Mouse (Mus musculus): ENCODE measurements around the gene Tmem39a. TPM values are rescaled to one million over a fixed set of nuclear protein-coding genes. Genes with fewer than 3 reads are reported as not detected.

Tmem39a gene
- polyA plus RNA-seq, 1 experiment from 2014 or later = 90.8 TPM

DNA sequence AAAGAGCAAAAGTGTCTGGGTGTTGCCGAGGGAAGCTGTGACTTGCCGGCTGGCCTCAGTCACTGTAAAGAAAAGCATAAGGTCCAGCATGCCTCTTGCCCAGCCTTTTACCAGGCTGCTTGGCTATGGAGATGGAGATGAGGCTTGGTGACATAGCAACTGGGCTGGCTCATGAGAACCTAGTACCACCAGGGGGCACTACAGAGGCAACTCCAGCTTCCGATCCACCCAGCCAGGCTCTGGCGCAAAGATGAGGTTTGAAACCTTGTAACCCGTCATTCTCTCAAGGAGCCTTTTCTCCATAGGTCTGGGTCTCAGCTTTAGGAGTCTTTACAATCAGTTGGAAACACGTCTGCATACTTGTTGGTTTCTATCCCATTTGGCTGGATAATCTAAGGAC lies 60.6 kb downstream of the Tmem39a start:
- ATAC-seq (ENCODE audit: insufficient read depth, low FRiP score, low read depth) = no peak
- WGBS = 22% methylated on average over 6 of the region's 6 CpGs
- Histone ChIP-seq H3K27ac (no peak overlapping the region), H3K36me3 (no peaks in the 10 kb centered on the region), H3K9me3 (no peaks in the 10 kb centered on the region), H3K4me1 (no peaks in the 10 kb centered on the region), H3K4me2 (no peak overlapping the region), H3K4me3 (replicated peaks) (no peak overlapping the region), H3K27me3 (replicated peaks) (no peaks in the 10 kb centered on the region), H3K9ac (no peak overlapping the region)

GRCm38 (mm10) chr16:38620696-38621450 lies 62.4 kb downstream of the Tmem39a start:
- ATAC-seq (ENCODE audit: insufficient read depth, low FRiP score, low read depth) = no peak
- Histone ChIP-seq H3K9ac (no peak overlapping the region), H3K4me2 (no peak overlapping the region), H3K9me3 (no peaks in the 10 kb centered on the region), H3K27me3 (replicated peaks) (no peaks in the 10 kb centered on the region), H3K36me3 (no peaks in the 10 kb centered on the region), H3K4me1 (no peaks in the 10 kb centered on the region), H3K4me3 (replicated peaks) (no peak overlapping the region), H3K27ac (no peak overlapping the region)
- 87% methylated on average over 16 of the region's 16 CpGs for WGBS

DNA sequence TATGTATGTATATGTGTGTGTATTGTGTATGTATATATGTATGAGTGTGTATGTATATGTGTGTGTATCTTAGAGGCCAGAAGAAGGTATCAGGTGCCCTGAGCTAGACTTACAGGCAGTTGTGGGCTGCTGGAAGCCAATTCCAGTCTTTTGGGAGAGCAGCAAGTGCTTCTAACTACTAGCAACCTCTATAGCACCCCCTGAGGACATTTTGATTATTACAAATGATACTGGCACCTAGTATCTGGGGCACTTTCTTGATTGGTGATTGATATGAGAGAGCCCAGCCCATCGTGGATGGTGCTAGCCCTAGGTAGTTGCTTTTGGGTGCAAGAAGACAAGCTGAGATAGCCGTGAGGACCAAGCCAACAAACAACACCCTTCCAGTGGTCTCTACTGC lies 63.8 kb downstream of the Tmem39a start:
- Histone ChIP-seq H3K9me3 (no peaks in the 10 kb centered on the region), H3K27me3 (replicated peaks) (no peaks in the 10 kb centered on the region), H3K4me2 (no peak overlapping the region), H3K36me3 (no peaks in the 10 kb centered on the region), H3K4me3 (replicated peaks) (no peak overlapping the region), H3K4me1 (no peaks in the 10 kb centered on the region), H3K27ac (no peak overlapping the region), H3K9ac (no peak overlapping the region)
- WGBS = 62% methylated on average over 2 of the region's 2 CpGs
- ATAC-seq (ENCODE audit: insufficient read depth, low FRiP score, low read depth) = no peak

DNA sequence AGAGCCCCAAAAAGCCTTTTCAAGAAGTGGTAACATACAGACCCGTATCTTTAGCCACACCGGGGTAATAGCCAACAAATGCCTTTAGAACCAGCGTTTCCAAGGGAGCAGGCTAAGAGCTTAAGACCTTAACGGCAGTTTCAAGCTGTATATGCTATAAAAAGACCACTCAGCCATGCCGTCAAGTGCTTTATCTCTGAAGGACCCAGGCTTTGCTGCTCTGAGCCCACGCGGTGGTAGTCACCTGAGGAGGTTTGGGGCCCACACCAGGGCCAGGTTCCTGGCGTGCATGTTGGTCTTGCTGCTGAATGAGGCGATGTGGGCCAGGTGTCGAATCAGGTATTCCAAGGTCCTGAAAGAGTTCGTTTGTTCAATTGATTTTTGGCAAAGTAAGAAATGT lies 65.8 kb downstream of the Tmem39a start:
- H3K36me3 ChIP-seq = no peaks in the 10 kb centered on the region
- ATAC-seq (ENCODE audit: insufficient read depth, low FRiP score, low read depth) = no peak
- no peaks in the 10 kb centered on the region for H3K27me3 ChIP-seq (replicated peaks)
- H3K4me2 ChIP-seq = no peak overlapping the region
- H3K4me1 ChIP-seq = no peaks in the 10 kb centered on the region
- H3K27ac ChIP-seq = no peak overlapping the region
- WGBS = 68% methylated on average over 11 of the region's 11 CpGs
- no peak overlapping the region for H3K4me3 ChIP-seq (replicated peaks)
- no peaks in the 10 kb centered on the region for H3K9me3 ChIP-seq
- no peak overlapping the region for H3K9ac ChIP-seq

DNA sequence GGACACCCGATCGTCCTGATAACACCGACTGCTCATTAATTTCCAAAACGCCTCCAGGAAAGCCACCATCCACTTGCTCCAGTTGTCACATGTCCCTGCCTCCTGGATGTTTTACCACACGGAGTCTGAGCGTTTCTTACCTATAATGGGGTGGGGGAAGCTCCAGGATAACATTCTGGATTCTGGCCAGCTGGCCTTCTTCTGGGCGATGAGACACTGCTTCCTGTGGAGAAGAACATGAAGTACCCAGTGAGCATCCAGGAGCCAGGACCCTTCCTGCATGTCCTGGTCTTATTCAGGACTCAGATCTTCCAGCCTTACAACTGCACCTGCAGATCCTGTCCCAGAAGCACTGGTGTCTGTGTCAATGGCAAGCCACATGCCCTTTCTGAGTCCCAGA lies 66.9 kb downstream of the Tmem39a start:
- H3K27me3 ChIP-seq (replicated peaks) = no peaks in the 10 kb centered on the region
- H3K4me2 ChIP-seq = no peak overlapping the region
- no peaks in the 10 kb centered on the region for H3K36me3 ChIP-seq
- H3K9me3 ChIP-seq = no peaks in the 10 kb centered on the region
- no peak overlapping the region for H3K9ac ChIP-seq
- 84% methylated on average over 7 of the region's 7 CpGs for WGBS
- H3K27ac ChIP-seq = no peak overlapping the region
- H3K4me3 ChIP-seq (replicated peaks) = no peak overlapping the region
- H3K4me1 ChIP-seq = no peaks in the 10 kb centered on the region
- no peak for ATAC-seq (ENCODE audit: insufficient read depth, low FRiP score, low read depth)

DNA sequence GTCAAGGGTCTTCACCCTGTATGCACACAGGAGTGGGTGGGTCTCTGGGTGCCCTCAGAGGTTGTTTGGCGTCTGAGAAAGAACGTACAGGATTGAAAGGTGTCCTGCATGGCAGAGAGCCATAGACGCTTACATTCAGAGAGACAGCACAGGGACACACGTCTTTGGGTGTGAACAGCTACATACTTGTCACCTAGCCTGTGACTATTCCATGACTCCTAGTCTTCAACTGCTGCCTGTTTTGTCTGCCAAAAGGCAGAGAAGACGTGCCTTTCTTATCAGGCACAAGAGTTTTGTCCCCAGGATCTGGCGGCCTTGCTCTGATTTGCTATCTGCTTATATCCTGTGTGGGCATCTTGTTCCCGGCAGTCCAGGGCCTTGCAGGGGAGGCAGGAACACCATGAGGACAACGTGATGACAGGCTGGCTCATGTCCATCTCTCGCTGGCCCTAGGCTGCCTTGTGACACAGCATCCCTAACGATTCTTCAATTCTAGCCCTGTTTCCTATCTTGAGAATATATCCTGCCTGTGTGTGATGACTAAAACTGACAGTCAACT lies 67.4 kb downstream of the Tmem39a start:
- ATAC-seq (ENCODE audit: insufficient read depth, low FRiP score, low read depth) = no peak
- Histone ChIP-seq H3K9me3 (no peaks in the 10 kb centered on the region), H3K27me3 (replicated peaks) (no peaks in the 10 kb centered on the region), H3K27ac (no peak overlapping the region), H3K4me3 (replicated peaks) (no peak overlapping the region), H3K4me1 (no peaks in the 10 kb centered on the region), H3K36me3 (no peaks in the 10 kb centered on the region), H3K9ac (no peak overlapping the region), H3K4me2 (no peak overlapping the region)
- 72% methylated on average over 10 of the region's 10 CpGs for WGBS

- H3K4me2 ChIP-seq = no peak overlapping the region
- WGBS = 60% methylated on average over 6 of the region's 6 CpGs
- no peaks in the 10 kb centered on the region for H3K36me3 ChIP-seq
- H3K27me3 ChIP-seq (replicated peaks) = no peaks in the 10 kb centered on the region
- no peak overlapping the region for H3K9ac ChIP-seq
- no peak overlapping the region for H3K4me3 ChIP-seq (replicated peaks)
- H3K4me1 ChIP-seq = no peaks in the 10 kb centered on the region
- no peak overlapping the region for H3K27ac ChIP-seq
- no peak for ATAC-seq (ENCODE audit: insufficient read depth, low FRiP score, low read depth)
- H3K9me3 ChIP-seq = no peaks in the 10 kb centered on the region
Observed at GRCm38 (mm10) chr16:38632147-38632546, 73.6 kb downstream of the Tmem39a start.

- no peak overlapping the region for H3K27ac ChIP-seq
- 71% methylated on average over 8 of the region's 8 CpGs for WGBS
- ATAC-seq (ENCODE audit: insufficient read depth, low FRiP score, low read depth) = no peak
Observed at GRCm38 (mm10) chr16:38635833-38636390, 77.4 kb downstream of the Tmem39a start.

GRCm38 (mm10) chr16:38636682-38637081 lies 78.2 kb downstream of the Tmem39a start:
- no peaks in the 10 kb centered on the region for H3K4me1 ChIP-seq
- H3K9me3 ChIP-seq = no peaks in the 10 kb centered on the region
- no peak overlapping the region for H3K4me3 ChIP-seq (replicated peaks)
- peaks cover 4% of the 10 kb centered on the region; the same call in 1 of the 2 replicates for H3K36me3 ChIP-seq
- H3K27ac ChIP-seq = no peak overlapping the region
- no peak for ATAC-seq (ENCODE audit: insufficient read depth, low FRiP score, low read depth)
- 59% methylated on average over 9 of the region's 9 CpGs for WGBS
- no peaks in the 10 kb centered on the region for H3K27me3 ChIP-seq (replicated peaks)
- no peak overlapping the region for H3K9ac ChIP-seq
- no peak overlapping the region for H3K4me2 ChIP-seq

More at GRCm38 (mm10) chr16:38635833-38636390, 77.4 kb downstream of the Tmem39a start:
- no peaks in the 10 kb centered on the region for H3K27me3 ChIP-seq (replicated peaks)
- no peaks in the 10 kb centered on the region for H3K4me1 ChIP-seq
- no peak overlapping the region for H3K4me3 ChIP-seq (replicated peaks)
- H3K9ac ChIP-seq = no peak overlapping the region
- H3K9me3 ChIP-seq = no peaks in the 10 kb centered on the region
- H3K4me2 ChIP-seq = no peak overlapping the region
- H3K36me3 ChIP-seq = peaks cover 4% of the 10 kb centered on the region; the same call in 1 of the 2 replicates

GRCm38 (mm10) chr16:38637085-38637484 lies 78.6 kb downstream of the Tmem39a start:
- Histone ChIP-seq H3K9ac (no peak overlapping the region), H3K4me3 (replicated peaks) (no peak overlapping the region), H3K36me3 (peaks cover 4% of the 10 kb centered on the region; the same call in 1 of the 2 replicates), H3K27me3 (replicated peaks) (no peaks in the 10 kb centered on the region), H3K9me3 (no peaks in the 10 kb centered on the region), H3K27ac (no peak overlapping the region), H3K4me1 (no peaks in the 10 kb centered on the region), H3K4me2 (no peak overlapping the region)
- WGBS = 64% methylated on average over 10 of the region's 10 CpGs
- ATAC-seq (ENCODE audit: insufficient read depth, low FRiP score, low read depth) = no peak

Data from stomach, embryonic 15.5 days (tissue).